Mouse (Mus musculus) embryonic facial prominence, embryonic 12.5 days (tissue): Measurements from ENCODE around the gene Syt17. TPM values are rescaled to one million over a fixed set of nuclear protein-coding genes. Genes with fewer than 3 reads are reported as not detected.
A peak's percentile ranks its signal among the peaks of the same experiment; 100 is the strongest.
"Not testable (repeated sequence)": the region's sequence is repeated elsewhere in the genome, so short reads cannot be mapped to it uniquely, and the experiment has no call there.

Experiments used
- ATAC-seq: fragments of 200-750 bp; cut with Nextera tagmentation; 2 replicates; pipeline ENCODE4 v1.8.0; 2017; ENCODE audit not compliant: insufficient number of reproducible peaks, insufficient read depth, low FRiP score, low TSS enrichment
- H3K27ac ChIP-seq: fragments of 300-500 bp; sonication (generic); 2 replicates; pipeline ENCODE4 v1.5.1; 2016; ENCODE audit warnings: mild to moderate bottlenecking
- H3K27me3 ChIP-seq: fragments of 300-500 bp; sonication (generic); 2 replicates; pipeline ENCODE4 v1.6.1; 2016; ENCODE audit warnings: mild to moderate bottlenecking, moderate library complexity
- H3K36me3 ChIP-seq: fragments of 300-500 bp; sonication (generic); 2 replicates; pipeline ENCODE4 v1.6.1; 2016; ENCODE audit warnings: mild to moderate bottlenecking
- H3K4me1 ChIP-seq: fragments of 300-500 bp; sonication (generic); 2 replicates; pipeline ENCODE4 v1.6.1; 2016
- H3K4me2 ChIP-seq: fragments of 300-500 bp; sonication (generic); replicated peaks from 2 replicates; pipeline ENCODE4 v1.6.1; 2016; ENCODE audit warnings: mild to moderate bottlenecking, moderate library complexity
- H3K4me3 ChIP-seq: fragments of 300-500 bp; sonication (generic); 2 replicates; pipeline ENCODE4 v1.5.1; 2016; ENCODE audit warnings: mild to moderate bottlenecking
- H3K9ac ChIP-seq: fragments of 300-500 bp; sonication (generic); 2 replicates; pipeline ENCODE4 v1.6.1; 2016; ENCODE audit warnings: mild to moderate bottlenecking, moderate library complexity
- H3K9me3 ChIP-seq: fragments of 300-500 bp; sonication (generic); 2 replicates; pipeline ENCODE4 v1.6.1; 2016; ENCODE audit warnings: mild to moderate bottlenecking, moderate library complexity
- WGBS: fragments of 180-500 bp; shearing (Covaris S2); methylation state at CpG from one replicate; pipeline ENCODE4 v1.1.7; 2016; 5-methylcytosine and 5-hydroxymethylcytosine counted together
- polyA plus RNA-seq: library from polyadenylated mRNA; unstranded; fragments of >200 nt; fragmentation: Nextera tagmentation; extraction: Ambion mirVana; gene quantifications from 2 replicates; pipeline ENCODE4 v1.2.1, GENCODE M21; 2016

Syt17 gene
- polyA plus RNA-seq, 1 experiment from 2014 or later: 2.5 TPM

- peak overlapping the region; percentile 7 for H3K27ac ChIP-seq
- H3K36me3 ChIP-seq: no peaks in the 10 kb centered on the region
- no peak overlapping the region for H3K9ac ChIP-seq
- WGBS: 50% methylated on average over 6 of the region's 6 CpGs
- peaks cover 25% of the 10 kb centered on the region for H3K4me1 ChIP-seq
- no peak overlapping the region for H3K4me3 ChIP-seq
- H3K9me3 ChIP-seq: no peaks in the 10 kb centered on the region
- no peak for ATAC-seq
- no peak overlapping the region for H3K4me2 ChIP-seq
- no peaks in the 10 kb centered on the region for H3K27me3 ChIP-seq
Measured at GRCm38 (mm10) chr7:118365251-118365650, 82.8 kb downstream of the Syt17 start.

GRCm38 (mm10) chr7:118364353-118365007 is 83.5 kb downstream of the Syt17 start:
- Histone ChIP-seq H3K9ac (no peak overlapping the region), H3K27ac (peak overlapping the region; percentile 7; the same call in 1 of the 2 replicates), H3K9me3 (no peaks in the 10 kb centered on the region), H3K4me3 (no peak overlapping the region), H3K27me3 (no peaks in the 10 kb centered on the region), H3K4me2 (no peak overlapping the region), H3K4me1 (peaks cover 25% of the 10 kb centered on the region), H3K36me3 (no peaks in the 10 kb centered on the region)
- 30% methylated on average over 7 of the region's 7 CpGs for WGBS
- ATAC-seq: no peak

DNA sequence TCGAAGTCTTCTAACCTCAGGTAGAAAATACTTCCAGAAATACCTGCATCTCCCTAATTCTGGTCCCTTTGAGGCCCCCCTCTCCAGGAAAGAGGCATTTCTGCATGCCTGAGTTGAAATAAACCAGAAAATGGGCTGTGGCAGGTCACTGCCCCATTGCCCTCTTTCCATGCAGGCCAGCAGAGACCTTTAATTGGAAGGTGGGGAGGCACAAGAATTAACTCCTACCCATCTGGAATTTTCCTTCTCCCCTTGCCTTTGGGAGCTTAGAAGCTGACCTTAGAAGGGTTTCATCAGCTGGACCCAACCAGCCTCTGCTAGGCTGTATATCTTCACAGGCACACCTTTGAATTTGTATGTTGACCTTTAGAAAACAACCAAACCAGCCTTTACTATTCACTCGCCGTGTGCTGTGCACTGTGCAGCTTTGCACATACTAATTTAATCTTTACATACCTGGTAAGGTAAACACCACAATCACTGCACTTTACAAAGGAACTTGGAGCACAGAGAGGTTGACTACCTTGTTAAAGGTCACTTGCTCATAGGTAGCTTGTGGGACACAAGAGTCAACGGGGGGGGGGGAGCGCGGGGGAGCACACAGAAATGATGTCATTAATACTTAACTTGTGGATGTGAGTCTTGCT is 84.3 kb downstream of the Syt17 start:
- Histone ChIP-seq H3K4me2 (no peak overlapping the region), H3K27ac (no peak overlapping the region), H3K36me3 (no peaks in the 10 kb centered on the region), H3K27me3 (no peaks in the 10 kb centered on the region), H3K9ac (no peak overlapping the region), H3K9me3 (no peaks in the 10 kb centered on the region), H3K4me1 (peaks cover 25% of the 10 kb centered on the region), H3K4me3 (no peak overlapping the region)
- 57% methylated on average over 6 of the region's 6 CpGs for WGBS
- no peak for ATAC-seq

DNA sequence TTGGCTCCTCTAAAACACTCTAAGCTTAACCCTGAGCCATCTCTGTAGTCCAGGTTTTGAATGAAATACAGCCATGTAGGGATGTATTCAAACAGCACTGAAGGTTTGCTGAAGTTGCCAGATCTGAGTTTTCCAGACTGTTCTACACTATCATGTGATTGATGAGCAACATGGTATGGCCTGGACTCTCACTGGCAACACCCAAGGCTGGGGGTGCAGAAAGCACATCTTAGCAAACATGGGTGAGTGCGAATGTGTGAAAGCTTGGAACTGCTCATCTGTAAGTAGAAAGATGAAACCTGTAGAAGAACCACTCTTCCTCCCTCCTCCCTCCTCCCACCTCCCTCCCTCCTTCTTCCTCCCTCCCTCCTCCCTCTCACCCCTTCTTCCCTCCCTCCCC is 85.1 kb downstream of the Syt17 start:
- H3K27me3 ChIP-seq: no peaks in the 10 kb centered on the region
- H3K4me3 ChIP-seq: no peak overlapping the region
- H3K9ac ChIP-seq: no peak overlapping the region
- H3K4me2 ChIP-seq: no peak overlapping the region
- ATAC-seq: no peak
- H3K9me3 ChIP-seq: no peaks in the 10 kb centered on the region
- H3K4me1 ChIP-seq: peaks cover 25% of the 10 kb centered on the region
- WGBS: 88% methylated on average over 1 of the region's 1 CpGs
- no peaks in the 10 kb centered on the region for H3K36me3 ChIP-seq
- no peak overlapping the region for H3K27ac ChIP-seq

DNA sequence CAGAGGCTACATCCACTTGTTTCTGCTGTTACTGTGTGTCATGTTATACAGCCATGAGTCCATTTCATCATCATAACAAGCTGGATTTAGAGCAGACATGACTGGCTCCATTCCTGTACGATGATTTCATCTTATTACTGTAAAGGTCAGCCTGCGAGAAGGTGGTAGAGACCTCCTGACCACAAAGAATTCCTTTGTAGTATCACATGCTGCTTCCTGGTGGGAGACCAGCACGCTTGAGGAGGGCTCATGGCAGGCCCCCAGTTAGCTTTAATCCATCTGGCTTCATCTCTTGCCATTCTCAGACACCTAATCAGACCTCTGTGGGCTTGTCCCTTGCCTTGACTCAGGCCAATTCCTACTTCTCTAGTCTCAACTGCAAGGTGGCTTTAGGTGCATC is 85.8 kb downstream of the Syt17 start:
- Histone ChIP-seq H3K27ac (no peak overlapping the region), H3K9me3 (no peaks in the 10 kb centered on the region), H3K4me1 (peaks cover 25% of the 10 kb centered on the region), H3K4me3 (no peak overlapping the region), H3K27me3 (no peaks in the 10 kb centered on the region), H3K36me3 (no peaks in the 10 kb centered on the region), H3K9ac (no peak overlapping the region), H3K4me2 (no peak overlapping the region)
- WGBS: 48% methylated on average over 3 of the region's 3 CpGs
- ATAC-seq: no peak

DNA sequence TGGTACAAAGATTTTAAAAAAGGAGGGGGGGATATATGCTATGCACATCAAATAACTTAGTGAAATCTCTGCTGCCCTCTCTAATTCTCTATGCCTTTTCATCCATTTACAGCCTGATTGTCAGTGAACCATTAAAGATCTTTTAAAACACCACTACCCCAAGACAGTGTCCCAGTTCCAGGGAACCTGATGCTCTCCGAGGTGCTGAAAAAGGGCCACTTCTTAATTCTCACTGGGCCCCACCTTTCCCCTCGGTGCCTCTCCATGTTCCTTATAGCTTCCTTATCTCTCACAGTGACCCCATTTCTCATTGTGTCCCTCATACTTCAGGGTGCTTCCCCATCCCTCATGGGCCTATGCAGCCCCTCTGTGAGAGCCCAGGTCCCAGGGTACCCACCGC is 89.0 kb downstream of the Syt17 start:
- no peaks in the 10 kb centered on the region for H3K9me3 ChIP-seq
- H3K27ac ChIP-seq: no peak overlapping the region
- no peaks in the 10 kb centered on the region for H3K27me3 ChIP-seq
- no peaks in the 10 kb centered on the region for H3K36me3 ChIP-seq
- ATAC-seq: no peak
- H3K4me1 ChIP-seq: peaks cover 5% of the 10 kb centered on the region; the same call in 1 of the 2 replicates
- no peak overlapping the region for H3K4me2 ChIP-seq
- 48% methylated on average over 3 of the region's 3 CpGs for WGBS
- H3K9ac ChIP-seq: no peak overlapping the region
- H3K4me3 ChIP-seq: no peak overlapping the region

- H3K4me2 ChIP-seq, ATAC-seq: not testable (repeated sequence)
- 85% methylated on average over 8 of the region's 8 CpGs for WGBS
Measured at GRCm38 (mm10) chr7:118356410-118357005, 91.5 kb downstream of the Syt17 start.

GRCm38 (mm10) chr7:118350840-118351239 is 97.2 kb downstream of the Syt17 start:
- Histone ChIP-seq H3K9ac (no peak overlapping the region), H3K4me1 (no peaks in the 10 kb centered on the region), H3K4me3 (no peak overlapping the region), H3K4me2 (no peak overlapping the region), H3K9me3 (no peaks in the 10 kb centered on the region), H3K27ac (no peak overlapping the region), H3K27me3 (no peaks in the 10 kb centered on the region), H3K36me3 (no peaks in the 10 kb centered on the region)
- ATAC-seq: no peak
- WGBS: 70% methylated on average over 2 of the region's 2 CpGs

More at GRCm38 (mm10) chr7:118356410-118357005, 91.5 kb downstream of the Syt17 start:
- H3K36me3 ChIP-seq, H3K4me1 ChIP-seq, H3K27me3 ChIP-seq, H3K9ac ChIP-seq, H3K27ac ChIP-seq, H3K9me3 ChIP-seq, H3K4me3 ChIP-seq: not testable (repeated sequence)

DNA sequence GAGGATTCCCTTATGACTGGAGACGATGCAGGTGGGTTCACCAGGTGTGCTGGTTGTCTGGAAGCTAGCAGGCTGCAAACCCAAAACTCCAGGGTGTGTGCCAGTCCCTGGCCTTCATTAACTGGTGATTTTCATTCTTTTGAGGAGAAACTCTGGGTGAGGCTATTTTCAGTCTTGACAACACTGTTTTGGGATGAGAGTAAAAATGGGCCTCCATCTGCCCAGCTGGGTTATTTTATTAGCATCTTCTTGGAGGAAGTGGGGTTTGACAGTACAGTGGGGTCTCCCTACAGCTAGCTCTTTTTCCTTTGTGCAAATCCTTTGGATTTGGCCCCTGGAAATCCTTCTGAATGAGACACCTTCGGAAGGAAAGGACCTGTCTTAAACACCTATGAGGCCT is 101.1 kb downstream of the Syt17 start:
- Histone ChIP-seq H3K9ac (no peak overlapping the region), H3K9me3 (no peaks in the 10 kb centered on the region), H3K4me1 (no peaks in the 10 kb centered on the region), H3K4me3 (no peak overlapping the region), H3K27ac (no peak overlapping the region), H3K36me3 (no peaks in the 10 kb centered on the region), H3K4me2 (no peak overlapping the region), H3K27me3 (no peaks in the 10 kb centered on the region)
- 76% methylated on average over 2 of the region's 2 CpGs for WGBS
- no peak for ATAC-seq

- no peak overlapping the region for H3K9ac ChIP-seq
- no peak for ATAC-seq
- 45% methylated on average over 2 of the region's 2 CpGs for WGBS
- no peak overlapping the region for H3K27ac ChIP-seq
- no peaks in the 10 kb centered on the region for H3K9me3 ChIP-seq
- no peaks in the 10 kb centered on the region for H3K36me3 ChIP-seq
- H3K27me3 ChIP-seq: no peaks in the 10 kb centered on the region
- H3K4me3 ChIP-seq: no peak overlapping the region
- H3K4me1 ChIP-seq: no peaks in the 10 kb centered on the region
- no peak overlapping the region for H3K4me2 ChIP-seq
Measured at GRCm38 (mm10) chr7:118346432-118346831, 101.6 kb downstream of the Syt17 start.

DNA sequence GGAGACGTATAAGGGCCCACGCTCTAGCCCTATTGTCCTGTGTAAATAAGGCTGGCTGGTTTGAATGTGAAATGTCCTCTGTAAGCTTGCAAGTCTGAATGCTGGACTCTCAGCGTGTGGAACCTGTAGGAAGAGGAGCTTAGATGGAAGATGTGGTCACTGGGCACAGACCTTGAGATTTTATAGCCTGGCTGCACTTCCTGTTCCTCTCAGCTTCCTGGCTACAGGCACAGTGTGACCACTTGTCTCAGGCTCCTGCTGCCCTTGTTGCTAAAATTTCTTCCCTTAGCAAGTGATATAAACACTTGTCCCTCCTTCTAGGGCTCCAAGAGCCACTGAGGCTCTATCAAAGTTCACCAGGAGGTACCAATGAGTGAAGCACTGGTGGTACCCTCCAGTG is 102.6 kb downstream of the Syt17 start:
- Histone ChIP-seq H3K4me3 (no peak overlapping the region), H3K27ac (no peak overlapping the region), H3K4me2 (no peak overlapping the region), H3K27me3 (no peaks in the 10 kb centered on the region), H3K36me3 (no peaks in the 10 kb centered on the region), H3K9ac (no peak overlapping the region), H3K9me3 (no peaks in the 10 kb centered on the region), H3K4me1 (no peaks in the 10 kb centered on the region)
- ATAC-seq: no peak
- WGBS: 88% methylated on average over 3 of the region's 3 CpGs

GRCm38 (mm10) chr7:118344701-118345100 is 103.3 kb downstream of the Syt17 start:
- no peak overlapping the region for H3K4me2 ChIP-seq
- 82% methylated on average over 9 of the region's 9 CpGs for WGBS
- H3K27ac ChIP-seq: no peak overlapping the region
- H3K4me1 ChIP-seq: no peaks in the 10 kb centered on the region
- ATAC-seq: no peak
- H3K9ac ChIP-seq: no peak overlapping the region
- H3K27me3 ChIP-seq: no peaks in the 10 kb centered on the region
- H3K9me3 ChIP-seq: no peaks in the 10 kb centered on the region
- H3K36me3 ChIP-seq: no peaks in the 10 kb centered on the region
- H3K4me3 ChIP-seq: no peak overlapping the region
